Mouse (Mus musculus) NIH3T3 (cell line): Measurements from ENCODE around the gene Irf7.
"Not testable (repeated sequence)": the region's sequence is repeated elsewhere in the genome, so short reads cannot be mapped to it uniquely, and the experiment has no call there.

Experiments used
- DNase-seq: peaks from one replicate; pipeline ENCODE4 v3.0.0-alpha.2; 2012; ENCODE audit warnings: low read depth

The Irf7 gene

GRCm38 (mm10) chr7:141275356-141275755 is 9.1 kb upstream of the Irf7 start:
- no peak for DNase-seq

- DNase-seq, result no peak
Observed at GRCm38 (mm10) chr7:141270631-141271030, 4.3 kb upstream of the Irf7 start.

GRCm38 (mm10) chr7:141269273-141269545 is 2.9 kb upstream of the Irf7 start:
- no peak for DNase-seq

- no peak for DNase-seq
Observed at GRCm38 (mm10) chr7:141268466-141269272, 2.4 kb upstream of the Irf7 start.

- no peak for DNase-seq
Observed at GRCm38 (mm10) chr7:141265411-141265738, 906 bp downstream of the Irf7 start.

- peak; percentile 24 for DNase-seq
Observed at GRCm38 (mm10) chr7:141264761-141265410, 1.4 kb downstream of the Irf7 start.

- DNase-seq, result no peak
Observed at GRCm38 (mm10) chr7:141264041-141264700, 2.1 kb downstream of the Irf7 start.

- DNase-seq, result no peak
Observed at GRCm38 (mm10) chr7:141263640-141264039, 2.6 kb downstream of the Irf7 start.

- no peak for DNase-seq
Observed at GRCm38 (mm10) chr7:141261480-141261879, 4.8 kb downstream of the Irf7 start.

- DNase-seq, result no peak
Observed at GRCm38 (mm10) chr7:141256159-141256558, 10.1 kb downstream of the Irf7 start.

GRCm38 (mm10) chr7:141250486-141250885 is 15.8 kb downstream of the Irf7 start:
- not testable (repeated sequence) for DNase-seq

GRCm38 (mm10) chr7:141231551-141231950 is 34.7 kb downstream of the Irf7 start:
- DNase-seq, result no peak

- no peak for DNase-seq
Observed at GRCm38 (mm10) chr7:141231111-141231510, 35.2 kb downstream of the Irf7 start.

GRCm38 (mm10) chr7:141230570-141230969 is 35.7 kb downstream of the Irf7 start:
- DNase-seq, result no peak

- DNase-seq, result no peak
Observed at GRCm38 (mm10) chr7:141229702-141230101, 36.6 kb downstream of the Irf7 start.

GRCm38 (mm10) chr7:141228279-141229067 is 37.8 kb downstream of the Irf7 start, which contains the start of gene Phrf1:
Gene Phrf1 (plus strand): TSS chr7:141228784.
- DNase-seq, result peak; percentile 92

GRCm38 (mm10) chr7:141227796-141228195 is 38.5 kb downstream of the Irf7 start:
- no peak for DNase-seq

GRCm38 (mm10) chr7:141226535-141226934 is 39.7 kb downstream of the Irf7 start:
- DNase-seq, result peak; percentile 12

- no peak for DNase-seq
Observed at GRCm38 (mm10) chr7:141222696-141223215, 43.5 kb downstream of the Irf7 start.

GRCm38 (mm10) chr7:141222126-141222467 is 44.2 kb downstream of the Irf7 start:
- no peak for DNase-seq

- DNase-seq, result peak; percentile 99
Observed at GRCm38 (mm10) chr7:141221249-141222125, 44.8 kb downstream of the Irf7 start.
